Mouse (Mus musculus) erythroblast, embryonic 14.5 days (primary cell): ENCODE measurements around the gene Arid3b.

Experiments used
- GATA1 ChIP-seq: IDR thresholded peaks from 2 replicates; pipeline ENCODE4 v1.6.1; 2012; ENCODE audit warnings: low read length, inconsistent platforms, mixed read lengths
- TAL1 ChIP-seq: IDR thresholded peaks from 3 replicates; pipeline ENCODE4 v1.6.1; 2012; ENCODE audit warnings: low read length, inconsistent platforms, mixed read lengths

- TF ChIP-seq GATA1 (no peak), TAL1 (no peak)
Measured at GRCm38 (mm10) chr9:57803839-57804238, 32.8 kb downstream of the Arid3b start.
